Mouse (Mus musculus): ENCODE results near the gene Mpc1. TPM values are rescaled to one million over a fixed set of nuclear protein-coding genes. Genes with fewer than 3 reads are reported as not detected.
"Not testable (repeated sequence)": the region's sequence is repeated elsewhere in the genome, so short reads cannot be mapped to it uniquely, and the experiment has no call there.

The Mpc1 gene
- polyA plus RNA-seq, 1 experiment: 33.7 TPM

GRCm38 (mm10) chr17:8246102-8246754 lies 36.5 kb upstream of the Mpc1 start:
- Histone ChIP-seq H3K4me3 (replicated peaks) (no peak overlapping the region), H3K4me1 (no peaks in the 10 kb centered on the region), H3K36me3 (replicated peaks; ENCODE audit: low read length) (no peaks in the 10 kb centered on the region), H3K9me3 (no peaks in the 10 kb centered on the region), H3K27me3 (replicated peaks) (peaks cover 41% of the 10 kb centered on the region)
- TF ChIP-seq GATA1 (IDR thresholded peaks at IDR 0.05; ENCODE audit: borderline replicate concordance, low read length) (no peak), FLI1 (IDR thresholded peaks at IDR 0.05; ENCODE audit: low read length) (no peak)

GRCm38 (mm10) chr17:8251704-8252103 lies 31.0 kb upstream of the Mpc1 start:
- H3K9me3 ChIP-seq: no peaks in the 10 kb centered on the region
- no peaks in the 10 kb centered on the region for H3K36me3 ChIP-seq (replicated peaks; ENCODE audit: low read length)
- no peak for TF ChIP-seq FLI1 (IDR thresholded peaks at IDR 0.05; ENCODE audit: low read length)
- TF ChIP-seq GATA1 (IDR thresholded peaks at IDR 0.05; ENCODE audit: borderline replicate concordance, low read length): no peak
- H3K4me3 ChIP-seq (replicated peaks): no peak overlapping the region
- H3K4me1 ChIP-seq: peaks cover 7% of the 10 kb centered on the region
- H3K27me3 ChIP-seq (replicated peaks): peaks cover 40% of the 10 kb centered on the region

GRCm38 (mm10) chr17:8254268-8254667 lies 28.4 kb upstream of the Mpc1 start:
- Histone ChIP-seq H3K27me3 (replicated peaks) (peaks cover 34% of the 10 kb centered on the region), H3K4me1 (peaks cover 7% of the 10 kb centered on the region), H3K9me3 (no peaks in the 10 kb centered on the region), H3K4me3 (replicated peaks) (no peak overlapping the region), H3K36me3 (replicated peaks; ENCODE audit: low read length) (no peaks in the 10 kb centered on the region)
- TF ChIP-seq GATA1 (IDR thresholded peaks at IDR 0.05; ENCODE audit: borderline replicate concordance, low read length) (no peak), FLI1 (IDR thresholded peaks at IDR 0.05; ENCODE audit: low read length) (no peak)

GRCm38 (mm10) chr17:8254914-8255313 lies 27.8 kb upstream of the Mpc1 start:
- peaks cover 30% of the 10 kb centered on the region for H3K27me3 ChIP-seq (replicated peaks)
- H3K36me3 ChIP-seq (replicated peaks; ENCODE audit: low read length): no peaks in the 10 kb centered on the region
- TF ChIP-seq FLI1 (IDR thresholded peaks at IDR 0.05; ENCODE audit: low read length) (no peak), GATA1 (IDR thresholded peaks at IDR 0.05; ENCODE audit: borderline replicate concordance, low read length) (no peak)
- peaks cover 7% of the 10 kb centered on the region for H3K4me1 ChIP-seq
- H3K4me3 ChIP-seq (replicated peaks): no peak overlapping the region
- H3K9me3 ChIP-seq: no peaks in the 10 kb centered on the region

- no peaks in the 10 kb centered on the region for H3K9me3 ChIP-seq
- TF ChIP-seq GATA1 (IDR thresholded peaks at IDR 0.05; ENCODE audit: borderline replicate concordance, low read length): no peak
- TF ChIP-seq FLI1 (IDR thresholded peaks at IDR 0.05; ENCODE audit: low read length): no peak
- no peaks in the 10 kb centered on the region for H3K36me3 ChIP-seq (replicated peaks; ENCODE audit: low read length)
- peaks cover 26% of the 10 kb centered on the region for H3K27me3 ChIP-seq (replicated peaks)
- no peak overlapping the region for H3K4me3 ChIP-seq (replicated peaks)
- H3K4me1 ChIP-seq: peaks cover 7% of the 10 kb centered on the region
These were observed 27.1 kb upstream of the Mpc1 start for GRCm38 (mm10) chr17:8255583-8255982.

- H3K9me3 ChIP-seq: no peaks in the 10 kb centered on the region
- no peak for TF ChIP-seq GATA1 (IDR thresholded peaks at IDR 0.05; ENCODE audit: borderline replicate concordance, low read length)
- TF ChIP-seq FLI1 (IDR thresholded peaks at IDR 0.05; ENCODE audit: low read length): no peak
These were observed 25.7 kb upstream of the Mpc1 start for GRCm38 (mm10) chr17:8256982-8257381.

GRCm38 (mm10) chr17:8264638-8265037 lies 18.1 kb upstream of the Mpc1 start:
- not testable (repeated sequence) for H3K9me3 ChIP-seq; H3K36me3 ChIP-seq (replicated peaks; ENCODE audit: low read length); H3K4me1 ChIP-seq; H3K4me3 ChIP-seq (replicated peaks)
- peaks cover 14% of the 10 kb centered on the region for H3K27me3 ChIP-seq (replicated peaks)

More at GRCm38 (mm10) chr17:8256982-8257381, 25.7 kb upstream of the Mpc1 start:
- Histone ChIP-seq H3K36me3 (replicated peaks; ENCODE audit: low read length) (no peaks in the 10 kb centered on the region), H3K4me1 (peaks cover 7% of the 10 kb centered on the region), H3K4me3 (replicated peaks) (no peak overlapping the region), H3K27me3 (replicated peaks) (peaks cover 22% of the 10 kb centered on the region)

GRCm38 (mm10) chr17:8272054-8272749 lies 10.5 kb upstream of the Mpc1 start:
- Histone ChIP-seq H3K4me1 (peaks cover 23% of the 10 kb centered on the region), H3K36me3 (replicated peaks; ENCODE audit: low read length) (no peaks in the 10 kb centered on the region), H3K4me3 (replicated peaks) (no peak overlapping the region), H3K9me3 (no peaks in the 10 kb centered on the region), H3K27me3 (replicated peaks) (peaks cover 52% of the 10 kb centered on the region)
- no peak for TF ChIP-seq FLI1 (IDR thresholded peaks at IDR 0.05; ENCODE audit: low read length)
- TF ChIP-seq GATA1 (IDR thresholded peaks at IDR 0.05; ENCODE audit: borderline replicate concordance, low read length): no peak

GRCm38 (mm10) chr17:8272951-8273350 lies 9.8 kb upstream of the Mpc1 start:
- H3K4me3 ChIP-seq (replicated peaks): no peak overlapping the region
- peaks cover 46% of the 10 kb centered on the region for H3K27me3 ChIP-seq (replicated peaks)
- H3K9me3 ChIP-seq: no peaks in the 10 kb centered on the region
- no peaks in the 10 kb centered on the region for H3K36me3 ChIP-seq (replicated peaks; ENCODE audit: low read length)
- TF ChIP-seq GATA1 (IDR thresholded peaks at IDR 0.05; ENCODE audit: borderline replicate concordance, low read length): no peak
- no peak for TF ChIP-seq FLI1 (IDR thresholded peaks at IDR 0.05; ENCODE audit: low read length)
- peaks cover 23% of the 10 kb centered on the region for H3K4me1 ChIP-seq

- peaks cover 6% of the 10 kb centered on the region for H3K9me3 ChIP-seq
- H3K4me1 ChIP-seq: peaks cover 21% of the 10 kb centered on the region
- H3K36me3 ChIP-seq (replicated peaks; ENCODE audit: low read length): no peaks in the 10 kb centered on the region
- TF ChIP-seq GATA1 (IDR thresholded peaks at IDR 0.05; ENCODE audit: borderline replicate concordance, low read length): no peak
- no peak for TF ChIP-seq FLI1 (IDR thresholded peaks at IDR 0.05; ENCODE audit: low read length)
- H3K27me3 ChIP-seq (replicated peaks): peaks cover 36% of the 10 kb centered on the region
- H3K4me3 ChIP-seq (replicated peaks): no peak overlapping the region
These were observed 6.6 kb upstream of the Mpc1 start for GRCm38 (mm10) chr17:8276071-8276470.

Measured in megakaryocyte, embryonic 14.5 days (primary cell).